Mouse (Mus musculus) MEL-GATA-1-ER (cell line): ENCODE data around the gene Lsm14a.
"Not testable (repeated sequence)": the region's sequence is repeated elsewhere in the genome, so short reads cannot be mapped to it uniquely, and the experiment has no call there.

Experiments used
- DNase-seq: peaks from one replicate; pipeline ENCODE4 v3.0.0-alpha.2; 2012; ENCODE audit warnings: low read depth; ENCODE audit errors: extremely low read depth

Gene Lsm14a

DNA sequence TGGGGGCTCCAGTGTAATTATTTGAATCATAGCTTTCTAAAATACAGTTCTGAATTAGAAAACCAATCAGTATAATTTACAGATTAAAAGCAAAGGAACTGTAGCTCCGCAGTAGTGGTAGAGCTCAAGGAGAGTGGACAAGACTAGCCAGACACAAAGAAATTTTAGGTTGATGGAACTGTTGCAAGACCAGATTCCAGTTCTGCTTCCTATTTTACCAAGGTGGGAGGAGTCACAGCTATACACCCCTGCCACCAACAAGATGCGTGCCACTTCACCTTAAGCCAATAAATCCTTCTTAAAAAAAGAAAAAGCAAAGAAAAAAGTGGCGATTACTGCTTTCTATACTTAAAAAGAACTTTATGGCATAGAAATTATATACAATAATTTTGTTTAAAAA is 12.8 kb downstream of the Lsm14a start:
- DNase-seq, result no peak

GRCm38 (mm10) chr7:34373906-34374305 is 19.2 kb downstream of the Lsm14a start:
- no peak for DNase-seq

DNA sequence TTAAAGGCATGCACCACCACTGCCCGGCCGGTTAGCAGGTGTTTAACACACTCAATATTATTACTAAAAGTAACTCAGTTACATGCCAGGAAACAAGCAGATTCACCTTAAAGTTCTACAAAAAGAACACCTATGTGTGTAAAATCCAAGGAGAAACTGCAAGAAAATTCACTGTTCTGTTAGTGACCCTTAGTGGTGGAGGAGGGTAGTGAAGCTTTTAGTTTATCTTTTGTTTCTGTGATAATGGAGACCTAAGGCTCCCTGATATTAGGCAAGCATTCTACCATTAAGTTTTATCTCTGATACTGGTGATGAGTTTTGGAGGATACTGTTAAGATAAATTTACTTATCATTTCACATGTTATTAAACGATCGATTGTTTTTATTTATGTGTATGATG is 37.5 kb downstream of the Lsm14a start:
- DNase-seq, result no peak

DNA sequence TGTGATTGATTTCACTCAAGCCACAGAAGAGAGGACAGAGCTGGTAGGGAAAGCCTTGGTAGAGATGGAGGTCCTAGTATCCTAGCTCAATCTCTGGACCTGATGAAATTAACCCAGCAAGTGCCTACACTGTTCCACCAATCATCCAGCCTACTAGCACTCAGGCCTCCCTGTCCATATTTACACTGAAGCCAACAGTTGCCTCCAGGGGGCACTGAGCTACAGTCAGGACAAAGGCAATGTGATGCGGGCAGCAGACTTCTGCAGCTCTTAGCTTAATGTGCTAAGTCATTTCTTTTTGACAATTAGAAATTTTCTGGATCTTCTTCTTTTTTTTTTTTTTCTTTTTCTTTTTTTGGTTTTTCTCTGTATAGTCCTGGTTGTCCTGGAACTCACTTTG is 41.1 kb downstream of the Lsm14a start:
- DNase-seq, result no peak

DNA sequence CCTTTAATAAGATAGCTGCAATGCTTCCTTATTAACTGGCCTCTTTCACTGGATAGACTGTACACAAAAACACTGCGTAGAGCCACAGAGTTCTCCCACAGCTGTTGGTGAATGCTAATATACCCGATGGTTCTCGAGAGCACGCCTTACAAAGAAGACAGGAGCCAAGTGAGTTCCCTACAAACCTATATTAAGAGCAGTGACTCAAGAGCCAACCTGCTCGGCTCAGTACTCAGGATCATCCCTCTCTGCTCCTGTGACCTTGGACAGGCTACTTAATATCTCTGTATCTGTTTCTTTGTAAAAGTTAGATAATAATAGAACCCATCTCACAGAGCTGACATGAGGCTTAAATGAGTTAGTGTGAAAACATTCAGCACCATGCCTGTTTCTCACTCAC is 42.9 kb downstream of the Lsm14a start:
- no peak for DNase-seq

DNA sequence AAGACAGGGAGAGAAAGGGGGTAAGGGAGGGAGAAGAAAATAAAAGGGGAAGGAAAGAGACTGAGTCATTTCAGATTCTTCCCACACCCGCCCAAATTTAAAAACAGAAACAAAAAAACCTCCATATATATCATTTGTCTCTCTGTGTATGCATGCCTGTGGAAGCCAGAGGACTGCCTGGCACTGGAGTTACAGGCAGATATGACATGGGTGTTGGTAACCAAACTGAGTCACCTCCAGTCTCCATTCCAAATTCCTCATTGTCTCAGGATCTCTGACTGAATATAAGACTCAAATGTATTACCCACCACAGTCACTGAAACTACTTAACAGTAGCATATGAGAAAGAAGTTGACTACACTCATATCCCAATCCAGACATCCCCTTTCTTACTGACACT is 45.1 kb downstream of the Lsm14a start:
- no peak for DNase-seq

DNA sequence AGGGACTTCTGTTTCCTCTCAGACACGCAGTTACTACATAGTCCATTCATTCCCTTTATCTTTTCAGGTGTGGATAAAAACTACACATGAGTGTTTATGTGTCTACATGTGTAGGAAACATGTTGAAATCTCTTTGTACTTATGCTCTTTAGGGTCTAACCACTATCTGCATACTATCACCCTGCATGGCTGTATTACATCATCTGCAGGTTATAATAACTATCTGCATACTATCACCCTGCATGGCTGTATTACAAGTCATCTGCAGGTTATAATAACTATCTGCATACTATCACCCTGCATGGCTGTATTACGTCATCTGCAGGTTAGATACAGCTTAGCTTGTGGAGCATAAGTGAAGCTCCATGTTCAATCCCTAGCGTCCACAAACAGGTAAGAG is 46.1 kb downstream of the Lsm14a start:
- DNase-seq, result no peak

- no peak for DNase-seq
These were observed 46.6 kb downstream of the Lsm14a start for GRCm38 (mm10) chr7:34346505-34346904.

GRCm38 (mm10) chr7:34342040-34342793 is 50.9 kb downstream of the Lsm14a start:
- no peak for DNase-seq

GRCm38 (mm10) chr7:34340841-34341240 is 52.3 kb downstream of the Lsm14a start:
- no peak for DNase-seq

DNA sequence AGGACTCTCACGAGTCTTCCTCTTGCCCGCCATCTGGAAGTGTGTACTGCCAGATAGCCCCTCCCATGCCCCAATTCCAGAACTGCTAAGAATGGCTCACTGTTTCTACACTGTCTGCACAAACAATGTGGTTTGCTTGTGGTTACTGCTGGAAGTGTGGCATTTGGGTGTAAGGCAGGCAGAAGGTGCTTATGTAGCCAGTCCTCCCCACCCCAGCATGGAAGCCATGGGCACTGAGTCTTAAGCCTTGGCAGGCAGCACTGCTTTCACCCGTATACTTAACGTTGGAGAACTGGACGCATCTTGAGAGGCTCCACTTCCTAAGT is 54.0 kb downstream of the Lsm14a start:
- DNase-seq, result no peak

- no peak for DNase-seq
These were observed 54.5 kb downstream of the Lsm14a start for GRCm38 (mm10) chr7:34338445-34339163.

GRCm38 (mm10) chr7:34337268-34337667 is 55.8 kb downstream of the Lsm14a start:
- no peak for DNase-seq

- not testable (repeated sequence) for DNase-seq
These were observed 56.6 kb downstream of the Lsm14a start for GRCm38 (mm10) chr7:34336545-34336944.

- DNase-seq, result no peak
These were observed 65.6 kb downstream of the Lsm14a start for GRCm38 (mm10) chr7:34327493-34327892.

GRCm38 (mm10) chr7:34324857-34325256 is 68.3 kb downstream of the Lsm14a start:
- DNase-seq, result no peak

GRCm38 (mm10) chr7:34324005-34324404 is 69.1 kb downstream of the Lsm14a start:
- no peak for DNase-seq

DNA sequence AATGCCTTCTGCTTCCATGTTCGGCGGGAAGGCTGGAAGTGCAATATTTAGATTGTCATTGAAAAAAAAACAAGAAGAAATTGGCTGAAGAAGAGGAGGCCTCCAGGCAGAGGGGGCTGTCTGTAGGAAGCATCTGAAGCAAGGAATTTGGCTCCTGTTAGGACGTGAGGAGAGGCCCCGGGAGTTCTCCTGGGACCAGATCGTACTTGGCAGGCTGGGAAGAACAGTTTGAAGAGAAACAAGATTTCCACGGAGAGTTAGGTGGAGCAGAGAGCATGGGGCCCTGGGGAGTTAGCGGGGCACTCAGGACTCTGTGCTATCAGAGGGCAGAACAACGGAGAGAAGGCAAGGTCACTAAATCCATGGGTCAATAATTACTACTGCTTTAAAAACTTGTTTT is 69.8 kb downstream of the Lsm14a start:
- no peak for DNase-seq

GRCm38 (mm10) chr7:34321958-34322357 is 71.2 kb downstream of the Lsm14a start:
- no peak for DNase-seq

DNA sequence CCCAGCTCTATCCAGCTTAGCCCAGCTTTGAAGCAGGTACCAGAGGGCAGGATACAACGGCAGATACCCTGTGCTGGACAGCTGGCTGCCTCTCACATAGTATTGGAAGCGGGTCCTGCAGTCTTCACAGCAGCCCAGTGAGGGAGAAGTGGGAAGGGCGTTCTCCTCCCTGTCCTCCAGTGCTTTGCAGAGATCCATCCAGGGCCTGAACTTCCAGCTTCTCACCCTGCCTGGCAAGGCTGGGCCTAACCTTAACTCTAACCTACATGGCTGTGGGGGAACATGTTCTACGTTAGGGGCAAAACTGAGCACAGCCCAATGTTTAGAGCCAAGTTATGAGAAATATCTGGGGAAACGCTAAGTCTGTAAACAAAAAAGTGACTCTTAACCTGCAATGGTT is 72.0 kb downstream of the Lsm14a start:
- DNase-seq, result no peak

DNA sequence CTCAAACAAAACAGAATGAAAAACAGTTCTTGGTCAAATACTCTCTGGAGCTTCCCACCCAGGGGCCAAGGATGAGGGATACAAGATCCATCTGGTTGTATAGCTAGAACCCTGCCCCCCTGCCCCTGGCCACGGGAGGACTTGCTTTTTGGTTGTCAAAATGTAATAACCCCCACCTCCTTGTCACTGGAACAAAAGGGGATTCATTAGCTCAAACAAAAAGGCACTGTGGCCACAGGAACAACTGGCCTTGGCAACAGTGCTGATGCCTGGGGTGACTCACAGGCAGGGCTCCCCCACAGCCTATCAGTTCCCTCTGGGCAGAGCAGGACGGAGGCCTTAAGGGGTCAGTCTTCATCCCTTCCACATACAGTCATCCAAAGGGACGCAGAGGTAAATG is 73.2 kb downstream of the Lsm14a start:
- no peak for DNase-seq

GRCm38 (mm10) chr7:34319123-34319522 is 74.0 kb downstream of the Lsm14a start:
- DNase-seq, result no peak

GRCm38 (mm10) chr7:34317901-34318476 is 75.1 kb downstream of the Lsm14a start:
- no peak for DNase-seq
